Mouse (Mus musculus) liver, adult 2 months (tissue): Measurements from ENCODE around the gene Foxg1.

ENCODE experiments used
- CTCF ChIP-seq: fragments of 200-500 bp; IDR thresholded peaks from 2 replicates; pipeline ENCODE4 v1.5.1; 2011; ENCODE audit warnings: low read depth, low read length, control low read depth
- POLR2A ChIP-seq: fragments of 200-500 bp; IDR thresholded peaks from 2 replicates; pipeline ENCODE4 v1.6.1; 2011; ENCODE audit warnings: low read length, control low read depth; ENCODE audit not compliant: insufficient read depth; ENCODE audit errors: extremely low read depth

DNA sequence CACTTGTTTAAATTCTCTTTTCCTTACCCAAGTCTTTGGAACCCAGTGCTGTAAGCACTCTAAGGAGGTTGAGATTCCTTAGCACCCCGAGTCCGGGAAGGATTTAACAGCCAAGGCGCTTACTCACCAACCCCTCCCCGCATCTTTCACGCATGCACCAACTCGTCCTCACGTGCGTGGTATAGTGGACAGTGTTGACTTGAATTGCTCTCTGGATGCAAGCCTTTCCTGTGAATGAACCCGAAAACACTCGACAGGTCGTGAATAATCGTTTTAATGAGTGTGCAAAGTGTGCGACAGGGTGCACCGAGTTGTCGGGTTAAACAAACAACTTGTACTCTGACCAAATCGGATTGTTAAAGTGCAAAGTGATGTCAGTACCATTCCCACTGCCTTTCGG, 12.4 kb downstream of the Foxg1 start:
- TF ChIP-seq CTCF (no peak), POLR2A (no peak)
